Comparison of ENCODE assay signal across 24 mouse cellular contexts in the genomic region with DNA sequence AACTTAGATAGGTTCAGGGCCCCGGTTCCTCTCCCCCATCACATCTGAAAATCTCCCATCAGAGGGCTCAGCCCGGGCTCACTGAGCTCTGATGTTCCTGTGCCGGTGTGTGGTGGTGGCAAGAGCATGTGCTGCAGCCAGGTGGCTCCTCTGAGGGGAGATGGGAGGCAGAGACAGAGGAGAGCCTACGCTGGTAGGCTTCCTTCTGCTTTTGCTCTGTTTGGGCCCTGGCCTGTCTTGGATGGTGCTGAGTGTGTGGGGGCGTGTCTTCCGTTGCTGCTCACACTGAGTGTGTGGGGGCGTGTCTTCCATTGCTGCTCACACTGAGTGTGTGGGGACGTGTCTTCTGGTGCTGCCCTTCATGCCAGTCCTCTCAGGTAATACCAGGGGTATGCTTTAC. TPM values are rescaled to one million over a fixed set of nuclear protein-coding genes. Genes with fewer than 3 reads are reported as not detected.
DNase-seq lines count a peak whose midpoint lies in the region; ATAC-seq and TF ChIP-seq lines count a peak whose summit lies in the region.
"Had no signal": no experiment of that assay in that cellular context is flagged by ENCODE, and none has a peak within 500 bp of the region (broad histone marks: within the 10 kb centered on the region; RNA-seq: fewer than 3 reads in every experiment).

No protein-coding gene starts in this region.

- DNase-seq in heart, embryonic 10.5 days (ENCODE audit: low spot score): no peak
- no peak for DNase-seq in heart, postnatal 14 days
- DNase-seq in layer of hippocampus, adult 2 months (ENCODE audit: low spot score in 2 of 2): no peak
- no peak for DNase-seq in layer of hippocampus, adult 9-11 months
- peak; percentile 62 for DNase-seq in A20 (ENCODE audit: low read depth, low spot score)
- no peak for DNase-seq in right cerebral cortex, adult 18-20 months
- no peak for DNase-seq in urinary bladder, postnatal 10 days (ENCODE audit: low spot score)
- DNase-seq: B cell, adult 2 months; cerebellum, adult 9-10 months; kidney, adult 11 months; kidney, postnatal 36 days; lung, adult 2 months; retina, postnatal 1 day had no signal

- H3K4me1 ChIP-seq in heart, embryonic 10.5 days: peaks cover 71% of the 10 kb centered on the region
- H3K4me1 ChIP-seq: hindbrain, embryonic 15.5 days; midbrain, embryonic 13.5 days had no signal

- H3K36me3 ChIP-seq in heart, embryonic 10.5 days: peaks cover 6% of the 10 kb centered on the region; the same call in 1 of the 2 replicates
- H3K36me3 ChIP-seq: hindbrain, embryonic 15.5 days had no signal

- H3K4me3 ChIP-seq in heart, embryonic 10.5 days: no peak overlapping the region
- H3K4me3 ChIP-seq in layer of hippocampus, adult 2 months: no peak overlapping the region
- H3K4me3 ChIP-seq: embryonic facial prominence, embryonic 15.5 days; forebrain, embryonic 13.5 days; heart, embryonic 12.5 days; hindbrain, embryonic 15.5 days; midbrain, embryonic 13.5 days had no signal

- intact Hi-C loops in heart, postnatal 14 days (cut with DNase I): no loop called here

- no peaks in the 10 kb centered on the region for H3K27me3 ChIP-seq in heart, embryonic 10.5 days (ENCODE audit: insufficient read depth, poor library complexity, severe bottlenecking)
- H3K27me3 ChIP-seq: embryonic facial prominence, embryonic 15.5 days; forebrain, embryonic 13.5 days; heart, embryonic 12.5 days; hindbrain, embryonic 15.5 days; midbrain, embryonic 13.5 days; Patski had no signal

- peak; percentile 30 for TF ChIP-seq CTCF in layer of hippocampus, adult 2 months (conservative IDR thresholded peaks at IDR 0.05)

- 75% methylated on average over 8 of the region's 8 CpGs for WGBS in heart, embryonic 10.5 days

- H3K9me3 ChIP-seq in heart, embryonic 10.5 days: no peaks in the 10 kb centered on the region
- H3K9me3 ChIP-seq: embryonic facial prominence, embryonic 15.5 days; forebrain, embryonic 13.5 days; heart, embryonic 12.5 days; hindbrain, embryonic 15.5 days; midbrain, embryonic 13.5 days had no signal

- peak overlapping the region; percentile 4; the same call in 1 of the 2 replicates for H3K27ac ChIP-seq in heart, embryonic 10.5 days
- H3K27ac ChIP-seq in layer of hippocampus, adult 2 months: no peak overlapping the region
- H3K27ac ChIP-seq: embryonic facial prominence, embryonic 15.5 days; forebrain, embryonic 13.5 days; hindbrain, embryonic 15.5 days; macrophage; midbrain, embryonic 13.5 days had no signal

- 0 out of 2 replicates have a peak, but pooled peaks have one; percentile 14 for ATAC-seq in erythroblast, adult 5-6 weeks (replicated peaks; ENCODE audit: low FRiP score, poor library complexity, severe bottlenecking)
- ATAC-seq: activated CD4-positive, CD25-positive, alpha-beta regulatory T cell, adult 4 months; forebrain, embryonic 13.5 days; Patski had no signal

RNA-seq across cellular contexts. Expression of a gene that starts 23.5 kb away (rescaled TPM):
- polyA plus RNA-seq in heart, embryonic 10.5 days (2016; fragmentation: Nextera tagmentation; extraction: Ambion mirVana): 36.8 and 43.1 TPM in 2 replicates
- total RNA-seq in heart, postnatal 14 days (2021): 10 to 100 TPM; 26.2 to 28.0 TPM
- 10 to 100 TPM; 25.5 to 31.2 TPM for total RNA-seq in layer of hippocampus, adult 2 months (2021)
- 2.7 and 7.1 TPM in 2 replicates for total RNA-seq in erythroblast, adult 5-6 weeks (2015; ENCODE audit: low replicate concordance)
- 1.5 and 1.8 TPM in 2 replicates for total RNA-seq in erythroblast, adult 5-6 weeks (2017; ENCODE audit: low replicate concordance)

RNA-seq across cellular contexts. Expression of a gene that starts 31.9 kb away (rescaled TPM):
- 2.0 and 3.6 TPM in 2 replicates for polyA plus RNA-seq in heart, embryonic 10.5 days (2016; fragmentation: Nextera tagmentation; extraction: Ambion mirVana)
- total RNA-seq in heart, postnatal 14 days (2021): under 1 TPM; 0.56 to 0.67 TPM
- total RNA-seq in layer of hippocampus, adult 2 months (2021): 10 to 100 TPM; 47.7 to 55.7 TPM
- total RNA-seq in erythroblast, adult 5-6 weeks (2015; ENCODE audit: low replicate concordance): not detected in 2 replicates
- 0.17 TPM in 1 of 2 replicates, not detected in the other for total RNA-seq in erythroblast, adult 5-6 weeks (2017; ENCODE audit: low replicate concordance)
- total RNA-seq: liver, adult 2 months; neutrophil, adult 5-6 weeks had no signal
- polyA plus RNA-seq: liver, adult 2 months; macrophage had no signal

Comparison
In these comparisons a context has a peak if more than half of its experiments do, and no peak if none do; other contexts are left out.
1. RNA of a gene that starts 31.9 kb away (total RNA-seq): 47.7 to 55.7 TPM in layer of hippocampus, adult 2 months; 0.56 to 0.67 TPM in heart, postnatal 14 days and 0.17 TPM in erythroblast, adult 5-6 weeks; every median in the first group is over 10 times any median in the second.